Mouse (Mus musculus): ENCODE results near the gene Fndc3a. TPM values are rescaled to one million over a fixed set of nuclear protein-coding genes. Genes with fewer than 3 reads are reported as not detected.

Fndc3a gene
- polyA plus RNA-seq, 1 experiment from 2014 or later, result 57.2 TPM

DNA sequence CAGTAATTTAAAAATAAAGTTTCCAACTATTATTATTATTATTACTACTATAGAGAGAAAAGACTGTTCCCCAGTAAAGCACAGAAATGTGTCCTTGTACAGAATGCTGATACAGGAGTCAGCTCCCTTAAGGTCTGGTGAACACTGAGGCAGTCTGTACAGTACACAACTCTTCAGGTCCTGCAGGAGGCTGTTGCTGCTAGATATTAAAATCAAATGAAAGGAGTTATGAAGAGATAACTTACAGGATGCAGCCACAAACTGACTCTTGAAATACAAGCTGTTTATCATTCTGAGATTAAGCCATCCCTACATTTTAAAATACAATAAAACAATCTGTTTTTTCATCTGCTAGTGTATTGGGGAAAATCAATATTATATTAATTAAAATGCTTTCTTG, 60.5 kb downstream of the Fndc3a start:
- Histone ChIP-seq H3K27ac (replicated peaks) (no peak overlapping the region), H3K36me3 (0 out of 2 replicates have a peak, but pooled peaks cover 3% of the 10 kb centered on the region), H3K27me3 (replicated peaks) (no peaks in the 10 kb centered on the region), H3K4me3 (replicated peaks) (no peak overlapping the region), H3K4me1 (no peaks in the 10 kb centered on the region), H3K9ac (replicated peaks) (no peak overlapping the region), H3K9me3 (replicated peaks) (no peaks in the 10 kb centered on the region), H3K4me2 (no peak overlapping the region)
- no peak for ATAC-seq (ENCODE audit: low FRiP score)

GRCm38 (mm10) chr14:72645512-72645911, 64.3 kb downstream of the Fndc3a start:
- Histone ChIP-seq H3K27ac (replicated peaks) (no peak overlapping the region), H3K27me3 (replicated peaks) (no peaks in the 10 kb centered on the region), H3K9ac (replicated peaks) (no peak overlapping the region), H3K4me1 (no peaks in the 10 kb centered on the region), H3K36me3 (0 out of 2 replicates have a peak, but pooled peaks cover 2% of the 10 kb centered on the region), H3K4me3 (replicated peaks) (no peak overlapping the region), H3K4me2 (no peak overlapping the region), H3K9me3 (replicated peaks) (no peaks in the 10 kb centered on the region)
- ATAC-seq (ENCODE audit: low FRiP score), result no peak

DNA sequence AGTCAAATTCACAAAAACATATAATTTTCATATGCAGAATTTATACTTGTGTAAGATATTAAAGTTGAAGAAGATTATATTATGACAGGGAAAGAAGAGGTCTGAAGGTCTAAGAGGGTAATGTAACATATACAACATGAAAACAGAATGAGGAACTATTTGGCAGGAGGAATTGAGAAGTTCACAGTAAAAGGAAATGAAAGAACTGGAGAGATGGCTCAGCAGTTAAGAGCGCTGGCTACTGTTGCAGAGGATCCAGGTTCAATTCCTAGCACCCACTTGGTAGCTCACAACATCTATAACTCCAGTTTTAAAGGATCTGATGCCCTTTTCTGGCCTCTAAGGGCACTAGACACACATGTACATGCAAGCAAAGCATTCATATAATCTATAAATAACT, 65.2 kb downstream of the Fndc3a start:
- no peak for ATAC-seq (ENCODE audit: low FRiP score)
- H3K27me3 ChIP-seq (replicated peaks), result no peaks in the 10 kb centered on the region
- H3K9me3 ChIP-seq (replicated peaks), result no peaks in the 10 kb centered on the region
- H3K4me2 ChIP-seq, result no peak overlapping the region
- H3K4me1 ChIP-seq, result no peaks in the 10 kb centered on the region
- H3K4me3 ChIP-seq (replicated peaks), result no peak overlapping the region
- H3K9ac ChIP-seq (replicated peaks), result no peak overlapping the region
- no peaks in the 10 kb centered on the region for H3K36me3 ChIP-seq
- 96% methylated on average over 1 of the region's 1 CpGs for WGBS
- H3K27ac ChIP-seq (replicated peaks), result no peak overlapping the region

- 95% methylated on average over 6 of the region's 6 CpGs for WGBS
- Histone ChIP-seq H3K27me3 (replicated peaks) (no peaks in the 10 kb centered on the region), H3K9ac (replicated peaks) (no peak overlapping the region), H3K27ac (replicated peaks) (no peak overlapping the region), H3K4me1 (no peaks in the 10 kb centered on the region), H3K4me2 (no peak overlapping the region), H3K9me3 (replicated peaks) (no peaks in the 10 kb centered on the region), H3K4me3 (replicated peaks) (no peak overlapping the region), H3K36me3 (no peaks in the 10 kb centered on the region)
- no peak for ATAC-seq (ENCODE audit: low FRiP score)
These were observed 71.3 kb downstream of the Fndc3a start for GRCm38 (mm10) chr14:72638507-72638906.

- no peak overlapping the region for H3K9ac ChIP-seq (replicated peaks)
- ATAC-seq (ENCODE audit: low FRiP score), result no peak
- H3K4me1 ChIP-seq, result no peaks in the 10 kb centered on the region
- no peaks in the 10 kb centered on the region for H3K9me3 ChIP-seq (replicated peaks)
- no peak overlapping the region for H3K4me2 ChIP-seq
- no peaks in the 10 kb centered on the region for H3K27me3 ChIP-seq (replicated peaks)
- no peak overlapping the region for H3K27ac ChIP-seq (replicated peaks)
- no peaks in the 10 kb centered on the region for H3K36me3 ChIP-seq
- no peak overlapping the region for H3K4me3 ChIP-seq (replicated peaks)
- 85% methylated on average over 2 of the region's 2 CpGs for WGBS
These were observed 76.2 kb downstream of the Fndc3a start for GRCm38 (mm10) chr14:72633571-72633970.

GRCm38 (mm10) chr14:72625411-72625810, 84.4 kb downstream of the Fndc3a start:
- ATAC-seq (ENCODE audit: low FRiP score), result no peak
- Histone ChIP-seq H3K4me3 (replicated peaks) (no peak overlapping the region), H3K4me1 (no peaks in the 10 kb centered on the region)

DNA sequence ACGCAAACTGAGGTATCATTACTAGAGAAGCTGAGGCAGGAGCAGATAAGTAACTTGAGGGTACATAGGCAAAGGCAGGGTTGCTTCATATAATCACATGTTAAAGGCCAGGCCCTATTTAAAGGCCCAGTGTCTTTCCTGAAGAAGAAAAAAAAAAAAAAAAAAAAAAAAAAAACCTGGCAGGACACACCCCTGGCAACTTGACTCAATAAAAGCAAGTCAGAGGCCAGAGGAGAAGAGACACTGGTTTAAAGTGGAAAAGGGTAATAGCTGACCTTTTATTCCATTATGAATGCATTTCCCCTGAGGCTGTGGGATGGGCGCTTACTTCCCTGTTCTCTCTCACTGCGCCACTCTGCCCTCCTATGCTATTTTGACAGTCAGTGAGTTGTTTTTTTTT, 105.7 kb downstream of the Fndc3a start:
- ATAC-seq (ENCODE audit: low FRiP score), result no peak
- 90% methylated on average over 3 of the region's 3 CpGs for WGBS
- no peaks in the 10 kb centered on the region for H3K27me3 ChIP-seq (replicated peaks)

More at GRCm38 (mm10) chr14:72625411-72625810, 84.4 kb downstream of the Fndc3a start:
- Histone ChIP-seq H3K9ac (replicated peaks) (no peak overlapping the region), H3K4me2 (no peak overlapping the region), H3K27ac (replicated peaks) (no peak overlapping the region), H3K27me3 (replicated peaks) (no peaks in the 10 kb centered on the region), H3K9me3 (replicated peaks) (0 out of 2 replicates have a peak, but pooled peaks cover 2% of the 10 kb centered on the region), H3K36me3 (no peaks in the 10 kb centered on the region)

DNA sequence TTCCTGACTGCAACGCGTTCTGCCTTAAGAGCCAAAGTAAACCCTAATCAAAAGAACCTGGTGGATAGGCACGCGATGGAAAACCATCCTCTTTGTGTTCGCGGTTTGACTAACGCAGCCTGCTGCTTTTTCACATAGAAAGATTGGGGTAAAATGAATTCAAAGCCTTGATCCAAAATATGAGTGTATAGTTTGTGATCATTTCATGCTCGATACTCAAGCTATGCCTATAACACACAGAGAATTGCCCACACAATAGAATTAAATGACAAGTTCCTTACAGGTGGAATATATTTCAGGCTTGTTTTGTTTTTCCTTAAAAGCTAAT, 106.6 kb downstream of the Fndc3a start:
- H3K4me2 ChIP-seq, result peak overlapping the region; percentile 60
- H3K27ac ChIP-seq (replicated peaks), result peak overlapping the region; percentile 88
- H3K27me3 ChIP-seq (replicated peaks), result no peaks in the 10 kb centered on the region
- H3K9ac ChIP-seq (replicated peaks), result peak overlapping the region; percentile 60
- no peaks in the 10 kb centered on the region for H3K9me3 ChIP-seq (replicated peaks)
- H3K4me3 ChIP-seq (replicated peaks), result peak overlapping the region; percentile 57
- H3K4me1 ChIP-seq, result peaks cover 24% of the 10 kb centered on the region
- no peaks in the 10 kb centered on the region for H3K36me3 ChIP-seq
- ATAC-seq (ENCODE audit: low FRiP score), result peak; percentile 46; the same call in 1 of the 2 replicates
- WGBS, result 1% methylated on average over 8 of the region's 8 CpGs

More for the DNA sequence above, 105.7 kb downstream of the Fndc3a start:
- Histone ChIP-seq H3K36me3 (no peaks in the 10 kb centered on the region), H3K4me1 (peaks cover 24% of the 10 kb centered on the region), H3K4me3 (replicated peaks) (no peak overlapping the region), H3K27ac (replicated peaks) (no peak overlapping the region), H3K4me2 (no peak overlapping the region), H3K9ac (replicated peaks) (no peak overlapping the region), H3K9me3 (replicated peaks) (no peaks in the 10 kb centered on the region)

GRCm38 (mm10) chr14:72602521-72603193, 107.1 kb downstream of the Fndc3a start:
- no peaks in the 10 kb centered on the region for H3K9me3 ChIP-seq (replicated peaks)
- peak overlapping the region; percentile 60 for H3K9ac ChIP-seq (replicated peaks)
- H3K27me3 ChIP-seq (replicated peaks), result no peaks in the 10 kb centered on the region
- H3K27ac ChIP-seq (replicated peaks), result peak overlapping the region; percentile 88
- H3K4me2 ChIP-seq, result peak overlapping the region; percentile 60
- peaks cover 4% of the 10 kb centered on the region for H3K36me3 ChIP-seq
- peaks cover 24% of the 10 kb centered on the region for H3K4me1 ChIP-seq
- WGBS, result 2% methylated on average over 20 of the region's 20 CpGs
- ATAC-seq (ENCODE audit: low FRiP score), result peak; percentile 96
- H3K4me3 ChIP-seq (replicated peaks), result peak overlapping the region; percentile 57

DNA sequence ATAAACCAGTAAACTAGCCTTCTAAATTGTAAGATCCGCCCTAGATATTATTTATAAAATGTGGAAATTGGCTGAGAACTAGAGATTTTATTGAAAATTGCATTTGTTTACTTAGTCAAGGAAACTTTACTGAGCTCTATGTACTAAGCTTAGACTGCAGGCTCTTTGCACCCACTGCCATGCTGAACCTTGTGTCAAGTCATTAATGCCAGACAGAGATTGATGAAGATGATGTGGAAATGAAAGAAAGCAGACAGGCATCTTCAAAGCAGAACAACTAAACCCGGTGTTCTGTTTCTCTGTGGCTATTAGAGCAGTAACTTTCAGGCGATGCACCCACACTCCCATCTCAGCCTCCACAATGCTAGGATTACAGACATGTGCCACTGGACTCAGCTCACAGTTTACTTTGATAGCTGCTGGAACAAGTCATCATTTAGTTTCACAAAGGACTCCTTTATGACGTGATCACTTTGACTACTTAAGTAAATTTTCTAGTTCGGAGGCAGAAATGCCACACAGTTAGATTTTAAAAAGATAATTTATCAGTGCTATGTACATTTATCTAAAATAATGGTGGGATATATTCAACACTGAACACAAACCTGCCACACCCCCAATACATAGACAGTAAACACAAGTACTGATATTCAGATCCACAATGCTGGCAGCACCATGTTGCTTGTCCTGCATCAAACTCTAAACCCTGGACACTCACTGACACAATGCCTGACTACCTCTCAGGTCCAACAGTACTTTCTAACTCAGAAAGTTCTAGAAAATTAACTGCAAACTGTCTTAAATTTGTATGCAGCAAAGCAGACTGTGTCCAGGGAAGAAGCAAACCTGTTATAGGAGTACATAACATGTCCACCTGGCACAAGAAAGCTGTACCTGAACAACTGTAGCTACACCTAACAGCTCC, 108.2 kb downstream of the Fndc3a start:
- H3K4me1 ChIP-seq, result peaks cover 24% of the 10 kb centered on the region
- 0 out of 2 replicates have a peak, but pooled peaks have one; percentile 35 for ATAC-seq (ENCODE audit: low FRiP score)
- H3K27me3 ChIP-seq (replicated peaks), result no peaks in the 10 kb centered on the region
- H3K4me3 ChIP-seq (replicated peaks), result peak overlapping the region; percentile 57
- H3K36me3 ChIP-seq, result peaks cover 9% of the 10 kb centered on the region
- H3K4me2 ChIP-seq, result peak overlapping the region; percentile 60
- 50% methylated on average over 5 of the region's 5 CpGs for whole genome bisulfite sequencing
- H3K9me3 ChIP-seq (replicated peaks), result no peaks in the 10 kb centered on the region
- no peak overlapping the region for H3K27ac ChIP-seq (replicated peaks)
- H3K9ac ChIP-seq (replicated peaks), result peak overlapping the region; percentile 43

- 90% methylated on average over 6 of the region's 6 CpGs for WGBS
These were observed 109.4 kb downstream of the Fndc3a start for GRCm38 (mm10) chr14:72600375-72600774.

More at GRCm38 (mm10) chr14:72600375-72600774, 109.4 kb downstream of the Fndc3a start:
- Histone ChIP-seq H3K4me1 (peaks cover 24% of the 10 kb centered on the region), H3K27ac (replicated peaks) (no peak overlapping the region), H3K36me3 (peaks cover 9% of the 10 kb centered on the region), H3K4me2 (peak overlapping the region; percentile 11; the same call in 1 of the 2 replicates), H3K4me3 (replicated peaks) (no peak overlapping the region), H3K9me3 (replicated peaks) (no peaks in the 10 kb centered on the region), H3K27me3 (replicated peaks) (no peaks in the 10 kb centered on the region), H3K9ac (replicated peaks) (no peak overlapping the region)
- ATAC-seq (ENCODE audit: low FRiP score), result no peak

Measured in neural tube, embryonic 15.5 days (tissue).